Mouse (Mus musculus) adrenal gland, postnatal 14 days (tissue): ENCODE results near the gene Prss53. TPM values are rescaled to one million over a fixed set of nuclear protein-coding genes. Genes with fewer than 3 reads are reported as not detected.

Experiments
- DNase-seq: peaks from one replicate; pipeline ENCODE4 v3.0.0; 2021; ENCODE audit warnings: mixed read lengths
- long read RNA-seq, 2 experiments: library from polyadenylated mRNA; stranded (forward); transcript quantifications; one replicate each; pipeline ENCODE4 v2.0.0; 2021
- total RNA-seq: library from RNA; stranded (reverse); gene quantifications from 2 replicates; pipeline ENCODE4 v1.2.3, GENCODE M21; 2021

Gene Prss53
- total RNA-seq: 0.70 and 0.94 TPM in 2 replicates
- long read RNA-seq, experiment 1: 0 reads
- long read RNA-seq, experiment 2: 0 reads

- DNase-seq: no peak
Measured at GRCm38 (mm10) chr7:127890798-127891197, at the start of gene Prss53. Gene Prss53, minus strand, starts transcription at chr7:127890970.

GRCm38 (mm10) chr7:127936216-127936884 lies 45.6 kb upstream of the Prss53 start:
- DNase-seq: no peak

- DNase-seq: no peak
Measured at GRCm38 (mm10) chr7:127935748-127936159, 45.0 kb upstream of the Prss53 start.

- peak; percentile 97 for DNase-seq
Measured at GRCm38 (mm10) chr7:127935028-127935722, 44.4 kb upstream of the Prss53 start.

GRCm38 (mm10) chr7:127934075-127934474 lies 43.3 kb upstream of the Prss53 start:
- no peak for DNase-seq

- DNase-seq: no peak
Measured at GRCm38 (mm10) chr7:127932273-127933031, 41.7 kb upstream of the Prss53 start.

GRCm38 (mm10) chr7:127931351-127932135 lies 40.8 kb upstream of the Prss53 start:
- peak; percentile 74 for DNase-seq

- DNase-seq: no peak
Measured at GRCm38 (mm10) chr7:127930636-127931035, 39.9 kb upstream of the Prss53 start.

- no peak for DNase-seq
Measured at GRCm38 (mm10) chr7:127929923-127930322, 39.2 kb upstream of the Prss53 start, which contains the start of gene Prss8. Gene Prss8, minus strand, starts transcription at chr7:127930104.

GRCm38 (mm10) chr7:127928596-127928995 lies 37.8 kb upstream of the Prss53 start:
- no peak for DNase-seq

- DNase-seq: no peak
Measured at GRCm38 (mm10) chr7:127927726-127928125, 37.0 kb upstream of the Prss53 start.

- DNase-seq: no peak
Measured at GRCm38 (mm10) chr7:127926846-127927245, 36.1 kb upstream of the Prss53 start.

GRCm38 (mm10) chr7:127926066-127926465 lies 35.3 kb upstream of the Prss53 start:
- DNase-seq: no peak

- DNase-seq: no peak
Measured at GRCm38 (mm10) chr7:127925252-127925651, 34.5 kb upstream of the Prss53 start.

GRCm38 (mm10) chr7:127923714-127924113 lies 32.9 kb upstream of the Prss53 start:
- DNase-seq: no peak

- no peak for DNase-seq
Measured at GRCm38 (mm10) chr7:127922451-127923275, 31.9 kb upstream of the Prss53 start.

GRCm38 (mm10) chr7:127921516-127921915 lies 30.7 kb upstream of the Prss53 start:
- DNase-seq: peak; percentile 57

- peak; percentile 50 for DNase-seq
Measured at GRCm38 (mm10) chr7:127919290-127919689, 28.5 kb upstream of the Prss53 start.

GRCm38 (mm10) chr7:127918203-127918602 lies 27.4 kb upstream of the Prss53 start:
- DNase-seq: peak; percentile 69

- no peak for DNase-seq
Measured at GRCm38 (mm10) chr7:127915293-127915692, 24.5 kb upstream of the Prss53 start.

- DNase-seq: no peak
Measured at GRCm38 (mm10) chr7:127912938-127913337, 22.2 kb upstream of the Prss53 start.
